Mouse (Mus musculus) thymus, adult 2 months (tissue): Measurements from ENCODE around the gene Nfkb1. TPM values are rescaled to one million over a fixed set of nuclear protein-coding genes. Genes with fewer than 3 reads are reported as not detected.

Experiments used
- DNase-seq: peaks from one replicate; pipeline ENCODE4 v3.0.0; 2021
- H3K27ac ChIP-seq: fragments of 200-500 bp; 2 replicates; pipeline ENCODE4 v1.5.1; 2012; ENCODE audit warnings: low read length, control low read depth; ENCODE audit not compliant: control insufficient read depth, insufficient read depth
- H3K27me3 ChIP-seq: fragments of 200-500 bp; 2 replicates; pipeline ENCODE4 v1.6.1; 2012; ENCODE audit warnings: mild to moderate bottlenecking, low read length, moderate library complexity, mixed read lengths; ENCODE audit not compliant: control insufficient read depth, insufficient read depth
- H3K36me3 ChIP-seq: fragments of 200-500 bp; 2 replicates; pipeline ENCODE4 v1.6.1; 2012; ENCODE audit warnings: mild to moderate bottlenecking, low read length, moderate library complexity; ENCODE audit not compliant: control insufficient read depth, insufficient read depth
- H3K4me1 ChIP-seq: fragments of 200-500 bp; replicated peaks from 2 replicates; pipeline ENCODE4 v1.6.1; 2012; ENCODE audit warnings: low read length; ENCODE audit not compliant: control insufficient read depth, insufficient read depth
- H3K4me3 ChIP-seq: fragments of 200-500 bp; 2 replicates; pipeline ENCODE4 v1.5.1; 2012; ENCODE audit warnings: mild to moderate bottlenecking, low read length, control low read depth, moderate library complexity; ENCODE audit not compliant: control insufficient read depth, insufficient read depth
- CTCF ChIP-seq: fragments of 200-500 bp; IDR thresholded peaks from 2 replicates; pipeline ENCODE4 v1.5.1; 2012; ENCODE audit warnings: mild to moderate bottlenecking, control low read depth, low read length, moderate library complexity, borderline replicate concordance; ENCODE audit not compliant: control insufficient read depth, poor library complexity, insufficient read depth; ENCODE audit errors: extremely low read depth
- POLR2A ChIP-seq: fragments of 200-500 bp; IDR thresholded peaks from 2 replicates; pipeline ENCODE4 v1.6.1; 2012; ENCODE audit warnings: mild to moderate bottlenecking, low read length, control low read depth, moderate library complexity; ENCODE audit not compliant: control insufficient read depth, poor library complexity, insufficient read depth; ENCODE audit errors: extremely low read depth
- WGBS: fragments of 180-500 bp; shearing (Covaris S2); methylation state at CpG from one replicate; pipeline ENCODE4 v1.1.7; 2018; 5-methylcytosine and 5-hydroxymethylcytosine counted together
- polyA plus RNA-seq: library from polyadenylated mRNA; depleted of rRNA; stranded (reverse); fragments of >200 nt; gene quantifications from 2 replicates; pipeline ENCODE4 v1.2.3, GENCODE M21; 2012

Gene Nfkb1
- polyA plus RNA-seq, 1 experiment, result 159 TPM

GRCm38 (mm10) chr3:135630430-135631095, 60.8 kb downstream of the Nfkb1 start:
- H3K27ac ChIP-seq, result no peak overlapping the region
- H3K4me1 ChIP-seq, result peaks cover 11% of the 10 kb centered on the region
- no peak for TF ChIP-seq CTCF
- no peak for TF ChIP-seq POLR2A
- H3K36me3 ChIP-seq, result peaks cover 4% of the 10 kb centered on the region; the same call in 1 of the 2 replicates
- H3K4me3 ChIP-seq, result no peak overlapping the region
- no peaks in the 10 kb centered on the region for H3K27me3 ChIP-seq
- WGBS, result 92% methylated on average over 21 of the region's 21 CpGs
- DNase-seq, result no peak

GRCm38 (mm10) chr3:135629830-135630355, 61.5 kb downstream of the Nfkb1 start:
- Histone ChIP-seq H3K4me3 (no peak overlapping the region), H3K36me3 (peaks cover 7% of the 10 kb centered on the region; the same call in 1 of the 2 replicates), H3K27ac (no peak overlapping the region), H3K27me3 (no peaks in the 10 kb centered on the region), H3K4me1 (peaks cover 11% of the 10 kb centered on the region)
- no peak for DNase-seq
- 43% methylated on average over 4 of the region's 4 CpGs for WGBS
- no peak for TF ChIP-seq POLR2A
- TF ChIP-seq CTCF, result no peak

- Histone ChIP-seq H3K4me1 (peaks cover 11% of the 10 kb centered on the region), H3K27ac (no peak overlapping the region), H3K27me3 (no peaks in the 10 kb centered on the region), H3K36me3 (peaks cover 7% of the 10 kb centered on the region; the same call in 1 of the 2 replicates), H3K4me3 (no peak overlapping the region)
- peak; percentile 4 for DNase-seq
- WGBS, result 27% methylated on average over 9 of the region's 9 CpGs
- no peak for TF ChIP-seq POLR2A
- TF ChIP-seq CTCF, result no peak
These were observed 62.6 kb downstream of the Nfkb1 start for GRCm38 (mm10) chr3:135628706-135629169.

GRCm38 (mm10) chr3:135628000-135628705, 63.2 kb downstream of the Nfkb1 start:
- Histone ChIP-seq H3K4me3 (no peak overlapping the region), H3K36me3 (peaks cover 7% of the 10 kb centered on the region; the same call in 1 of the 2 replicates), H3K27me3 (no peaks in the 10 kb centered on the region), H3K27ac (no peak overlapping the region), H3K4me1 (peaks cover 11% of the 10 kb centered on the region)
- DNase-seq, result no peak
- no peak for TF ChIP-seq CTCF
- TF ChIP-seq POLR2A, result no peak
- WGBS, result 77% methylated on average over 9 of the region's 9 CpGs

- Histone ChIP-seq H3K4me3 (no peak overlapping the region), H3K27ac (no peak overlapping the region), H3K27me3 (no peaks in the 10 kb centered on the region), H3K36me3 (peaks cover 7% of the 10 kb centered on the region; the same call in 1 of the 2 replicates), H3K4me1 (peaks cover 11% of the 10 kb centered on the region)
- 96% methylated on average over 2 of the region's 2 CpGs for whole genome bisulfite sequencing
- no peak for DNase-seq
- TF ChIP-seq POLR2A, result no peak
- TF ChIP-seq CTCF, result no peak
These were observed 66.1 kb downstream of the Nfkb1 start for GRCm38 (mm10) chr3:135625290-135625689.

GRCm38 (mm10) chr3:135616730-135617129, 74.6 kb downstream of the Nfkb1 start:
- Histone ChIP-seq H3K27ac (no peak overlapping the region), H3K4me1 (no peaks in the 10 kb centered on the region), H3K36me3 (peaks cover 39% of the 10 kb centered on the region), H3K27me3 (no peaks in the 10 kb centered on the region), H3K4me3 (no peak overlapping the region)
- 27% methylated on average over 7 of the region's 7 CpGs for WGBS
- TF ChIP-seq POLR2A, result no peak
- no peak for TF ChIP-seq CTCF
- DNase-seq, result no peak
